Mouse (Mus musculus): ENCODE data around the gene Sdk2. TPM values are rescaled to one million over a fixed set of nuclear protein-coding genes. Genes with fewer than 3 reads are reported as not detected.

The Sdk2 gene
- polyA plus RNA-seq, 1 experiment from 2014 or later: 0.66 TPM

- ATAC-seq: no peak
- no peak overlapping the region for H3K4me2 ChIP-seq (replicated peaks; ENCODE audit: low read depth)
- WGBS: 79% methylated on average over 16 of the region's 16 CpGs
- TF ChIP-seq CTCF (IDR thresholded peaks at IDR 0.05; ENCODE audit: low read depth): no peak
- no peaks in the 10 kb centered on the region for H3K9me3 ChIP-seq (ENCODE audit: control insufficient read depth)
- no peaks in the 10 kb centered on the region for H3K4me1 ChIP-seq (replicated peaks; ENCODE audit: control insufficient read depth, insufficient read depth, low read length)
- H3K27me3 ChIP-seq (replicated peaks; ENCODE audit: control insufficient read depth, insufficient read depth, low read length): no peaks in the 10 kb centered on the region
- no peak overlapping the region for H3K4me3 ChIP-seq (ENCODE audit: low read depth, low read length)
- no peaks in the 10 kb centered on the region for H3K36me3 ChIP-seq (ENCODE audit: control insufficient read depth, insufficient read depth)
- no peak overlapping the region for H3K9ac ChIP-seq (ENCODE audit: low read depth, low read length)
- H3K27ac ChIP-seq (ENCODE audit: low read depth, low read length): no peak overlapping the region
Measured at GRCm38 (mm10) chr11:113903131-113903860, 163.6 kb downstream of the Sdk2 start.

GRCm38 (mm10) chr11:113901906-113902305 lies 164.9 kb downstream of the Sdk2 start:
- TF ChIP-seq CTCF (IDR thresholded peaks at IDR 0.05; ENCODE audit: low read depth): no peak
- H3K27me3 ChIP-seq (replicated peaks; ENCODE audit: control insufficient read depth, insufficient read depth, low read length): no peaks in the 10 kb centered on the region
- 86% methylated on average over 7 of the region's 7 CpGs for WGBS
- no peaks in the 10 kb centered on the region for H3K4me1 ChIP-seq (replicated peaks; ENCODE audit: control insufficient read depth, insufficient read depth, low read length)
- no peak overlapping the region for H3K4me3 ChIP-seq (ENCODE audit: low read depth, low read length)
- no peak overlapping the region for H3K27ac ChIP-seq (ENCODE audit: low read depth, low read length)
- H3K9me3 ChIP-seq (ENCODE audit: control insufficient read depth): no peaks in the 10 kb centered on the region
- no peak overlapping the region for H3K9ac ChIP-seq (ENCODE audit: low read depth, low read length)
- ATAC-seq: no peak
- no peaks in the 10 kb centered on the region for H3K36me3 ChIP-seq (ENCODE audit: control insufficient read depth, insufficient read depth)
- H3K4me2 ChIP-seq (replicated peaks; ENCODE audit: low read depth): no peak overlapping the region

GRCm38 (mm10) chr11:113898671-113899070 lies 168.2 kb downstream of the Sdk2 start:
- no peaks in the 10 kb centered on the region for H3K4me1 ChIP-seq (replicated peaks; ENCODE audit: control insufficient read depth, insufficient read depth, low read length)
- H3K9me3 ChIP-seq (ENCODE audit: control insufficient read depth): no peaks in the 10 kb centered on the region
- no peak overlapping the region for H3K27ac ChIP-seq (ENCODE audit: low read depth, low read length)
- H3K4me3 ChIP-seq (ENCODE audit: low read depth, low read length): no peak overlapping the region
- WGBS: 60% methylated on average over 7 of the region's 7 CpGs
- H3K27me3 ChIP-seq (replicated peaks; ENCODE audit: control insufficient read depth, insufficient read depth, low read length): no peaks in the 10 kb centered on the region
- no peaks in the 10 kb centered on the region for H3K36me3 ChIP-seq (ENCODE audit: control insufficient read depth, insufficient read depth)
- TF ChIP-seq CTCF (IDR thresholded peaks at IDR 0.05; ENCODE audit: low read depth): no peak
- ATAC-seq: no peak
- H3K9ac ChIP-seq (ENCODE audit: low read depth, low read length): no peak overlapping the region
- H3K4me2 ChIP-seq (replicated peaks; ENCODE audit: low read depth): no peak overlapping the region

- Histone ChIP-seq H3K36me3 (ENCODE audit: control insufficient read depth, insufficient read depth) (no peaks in the 10 kb centered on the region), H3K27me3 (replicated peaks; ENCODE audit: control insufficient read depth, insufficient read depth, low read length) (no peaks in the 10 kb centered on the region), H3K4me3 (ENCODE audit: low read depth, low read length) (no peak overlapping the region), H3K27ac (ENCODE audit: low read depth, low read length) (no peak overlapping the region), H3K9ac (ENCODE audit: low read depth, low read length) (no peak overlapping the region), H3K9me3 (ENCODE audit: control insufficient read depth) (no peaks in the 10 kb centered on the region), H3K4me1 (replicated peaks; ENCODE audit: control insufficient read depth, insufficient read depth, low read length) (no peaks in the 10 kb centered on the region), H3K4me2 (replicated peaks; ENCODE audit: low read depth) (no peak overlapping the region)
- TF ChIP-seq CTCF (IDR thresholded peaks at IDR 0.05; ENCODE audit: low read depth): no peak
- ATAC-seq: no peak
- 79% methylated on average over 5 of the region's 5 CpGs for WGBS
Measured at GRCm38 (mm10) chr11:113896006-113896405, 170.8 kb downstream of the Sdk2 start.

GRCm38 (mm10) chr11:113892924-113893323 lies 173.9 kb downstream of the Sdk2 start:
- H3K4me3 ChIP-seq (ENCODE audit: low read depth, low read length): no peak overlapping the region
- no peak overlapping the region for H3K27ac ChIP-seq (ENCODE audit: low read depth, low read length)
- no peak for ATAC-seq

GRCm38 (mm10) chr11:113892067-113892466 lies 174.8 kb downstream of the Sdk2 start:
- ATAC-seq: no peak
- H3K9me3 ChIP-seq (ENCODE audit: control insufficient read depth): no peaks in the 10 kb centered on the region
- no peak overlapping the region for H3K27ac ChIP-seq (ENCODE audit: low read depth, low read length)
- no peaks in the 10 kb centered on the region for H3K27me3 ChIP-seq (replicated peaks; ENCODE audit: control insufficient read depth, insufficient read depth, low read length)
- no peak overlapping the region for H3K4me2 ChIP-seq (replicated peaks; ENCODE audit: low read depth)
- no peak overlapping the region for H3K4me3 ChIP-seq (ENCODE audit: low read depth, low read length)
- TF ChIP-seq CTCF (IDR thresholded peaks at IDR 0.05; ENCODE audit: low read depth): no peak
- H3K4me1 ChIP-seq (replicated peaks; ENCODE audit: control insufficient read depth, insufficient read depth, low read length): no peaks in the 10 kb centered on the region
- WGBS: 43% methylated on average over 6 of the region's 6 CpGs
- no peak overlapping the region for H3K9ac ChIP-seq (ENCODE audit: low read depth, low read length)
- H3K36me3 ChIP-seq (ENCODE audit: control insufficient read depth, insufficient read depth): no peaks in the 10 kb centered on the region

More at GRCm38 (mm10) chr11:113892924-113893323, 173.9 kb downstream of the Sdk2 start:
- Histone ChIP-seq H3K4me2 (replicated peaks; ENCODE audit: low read depth) (no peak overlapping the region), H3K36me3 (ENCODE audit: control insufficient read depth, insufficient read depth) (no peaks in the 10 kb centered on the region), H3K9ac (ENCODE audit: low read depth, low read length) (no peak overlapping the region), H3K27me3 (replicated peaks; ENCODE audit: control insufficient read depth, insufficient read depth, low read length) (no peaks in the 10 kb centered on the region), H3K9me3 (ENCODE audit: control insufficient read depth) (no peaks in the 10 kb centered on the region), H3K4me1 (replicated peaks; ENCODE audit: control insufficient read depth, insufficient read depth, low read length) (no peaks in the 10 kb centered on the region)
- TF ChIP-seq CTCF (IDR thresholded peaks at IDR 0.05; ENCODE audit: low read depth): no peak
- WGBS: 47% methylated on average over 6 of the region's 6 CpGs
